Mouse (Mus musculus): ENCODE results near the gene Etv6. TPM values are rescaled to one million over a fixed set of nuclear protein-coding genes. Genes with fewer than 3 reads are reported as not detected.

Etv6 gene
- polyA plus RNA-seq, 1 experiment = 20.9 TPM

- no peak for TF ChIP-seq CTCF (IDR thresholded peaks at IDR 0.05; ENCODE audit: insufficient read depth, low read length)
- no peak for TF ChIP-seq POLR2A (IDR thresholded peaks at IDR 0.05; ENCODE audit: borderline replicate concordance, extremely low read depth, low read depth, low read length)
- H3K4me1 ChIP-seq (ENCODE audit: control insufficient read depth, insufficient read depth, low read length) = peaks cover 11% of the 10 kb centered on the region; the same call in 1 of the 2 replicates
- WGBS = 91% methylated on average over 6 of the region's 6 CpGs
- H3K4me3 ChIP-seq (replicated peaks; ENCODE audit: extremely low read depth, low read depth, low read length) = no peak overlapping the region
- DNase-seq = no peak
Observed at GRCm38 (mm10) chr6:134217747-134218146, 182.2 kb downstream of the Etv6 start.

- TF ChIP-seq CTCF (IDR thresholded peaks at IDR 0.05; ENCODE audit: insufficient read depth, low read length) = no peak
- TF ChIP-seq POLR2A (IDR thresholded peaks at IDR 0.05; ENCODE audit: borderline replicate concordance, extremely low read depth, low read depth, low read length) = no peak
- no peak overlapping the region for H3K4me3 ChIP-seq (replicated peaks; ENCODE audit: extremely low read depth, low read depth, low read length)
- no peak for DNase-seq
- peaks cover 11% of the 10 kb centered on the region; the same call in 1 of the 2 replicates for H3K4me1 ChIP-seq (ENCODE audit: control insufficient read depth, insufficient read depth, low read length)
- WGBS = 80% methylated on average over 3 of the region's 3 CpGs
Observed at GRCm38 (mm10) chr6:134218441-134218840, 182.9 kb downstream of the Etv6 start.

- H3K4me3 ChIP-seq (replicated peaks; ENCODE audit: extremely low read depth, low read depth, low read length) = no peak overlapping the region
- 32% methylated on average over 6 of the region's 6 CpGs for WGBS
- DNase-seq = no peak
- no peak for TF ChIP-seq CTCF (IDR thresholded peaks at IDR 0.05; ENCODE audit: insufficient read depth, low read length)
- TF ChIP-seq POLR2A (IDR thresholded peaks at IDR 0.05; ENCODE audit: borderline replicate concordance, extremely low read depth, low read depth, low read length) = no peak
- peaks cover 11% of the 10 kb centered on the region; the same call in 1 of the 2 replicates for H3K4me1 ChIP-seq (ENCODE audit: control insufficient read depth, insufficient read depth, low read length)
Observed at GRCm38 (mm10) chr6:134219358-134219757, 183.9 kb downstream of the Etv6 start.

DNA sequence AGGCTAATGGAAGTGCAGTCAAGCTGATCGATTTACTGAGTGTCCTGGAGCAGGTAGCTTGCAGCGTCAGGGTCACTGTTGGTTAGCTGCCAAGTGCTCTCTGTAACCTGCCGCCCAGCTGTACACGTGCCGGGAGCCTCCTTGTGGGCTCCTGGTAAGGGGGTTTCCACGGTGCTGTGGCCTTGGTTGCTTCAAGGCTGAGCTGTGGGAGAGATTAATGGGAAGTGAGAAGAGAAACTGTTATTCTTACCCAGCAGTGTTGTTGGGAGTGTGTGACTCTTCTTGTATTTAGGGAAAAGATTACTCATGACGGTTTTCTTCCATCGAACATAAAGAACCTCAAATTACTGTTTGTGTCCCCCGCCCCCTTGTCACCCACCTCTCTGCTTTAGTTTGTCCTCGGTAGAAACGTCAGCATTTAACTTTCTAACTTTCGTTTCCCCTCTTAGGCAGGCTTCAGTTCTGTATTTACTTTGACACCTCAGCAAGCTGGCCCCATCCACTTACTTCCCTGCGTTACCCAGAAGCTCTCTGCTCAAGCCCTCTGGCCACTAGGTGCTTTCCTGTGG is 184.8 kb downstream of the Etv6 start:
- DNase-seq = no peak
- TF ChIP-seq POLR2A (IDR thresholded peaks at IDR 0.05; ENCODE audit: borderline replicate concordance, extremely low read depth, low read depth, low read length) = no peak
- TF ChIP-seq CTCF (IDR thresholded peaks at IDR 0.05; ENCODE audit: insufficient read depth, low read length) = no peak
- Histone ChIP-seq H3K4me3 (replicated peaks; ENCODE audit: extremely low read depth, low read depth, low read length) (no peak overlapping the region), H3K4me1 (ENCODE audit: control insufficient read depth, insufficient read depth, low read length) (peaks cover 11% of the 10 kb centered on the region; the same call in 1 of the 2 replicates)
- 53% methylated on average over 13 of the region's 13 CpGs for WGBS

DNA sequence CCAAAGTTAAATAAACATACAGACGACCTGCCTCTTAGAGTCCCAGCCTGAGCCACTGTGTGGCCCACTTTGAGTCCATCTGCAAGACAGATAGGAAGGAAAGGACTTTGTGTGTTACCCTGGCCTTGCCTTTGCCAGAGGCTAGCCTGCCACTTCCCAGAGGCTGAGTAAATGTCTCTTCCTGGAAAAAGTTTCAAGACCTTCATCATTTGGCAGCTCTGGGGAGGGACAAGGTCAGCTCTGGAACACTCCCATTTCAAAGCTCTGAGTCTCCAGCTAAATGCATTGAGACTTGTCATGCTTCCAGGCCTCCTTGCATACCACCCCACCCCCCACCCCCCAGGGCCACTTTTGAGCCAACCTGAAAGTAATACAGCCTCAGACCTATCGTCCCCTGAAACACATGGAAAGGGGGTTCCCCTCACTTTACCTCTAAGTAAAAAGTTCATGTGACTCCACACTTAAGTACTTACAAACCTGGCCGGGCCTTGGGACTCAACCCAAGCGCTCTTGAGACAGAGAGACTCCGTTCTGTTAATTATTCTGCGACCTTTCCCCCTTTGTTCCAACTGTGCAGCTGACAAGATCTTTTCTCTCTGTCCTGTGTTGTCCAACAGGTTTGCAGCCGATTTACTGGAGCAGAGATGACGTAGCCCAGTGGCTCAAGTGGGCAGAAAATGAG is 186.9 kb downstream of the Etv6 start:
- Histone ChIP-seq H3K4me1 (ENCODE audit: control insufficient read depth, insufficient read depth, low read length) (peaks cover 11% of the 10 kb centered on the region; the same call in 1 of the 2 replicates), H3K4me3 (replicated peaks; ENCODE audit: extremely low read depth, low read depth, low read length) (no peak overlapping the region)
- no peak for DNase-seq
- TF ChIP-seq CTCF (IDR thresholded peaks at IDR 0.05; ENCODE audit: insufficient read depth, low read length) (no peak), POLR2A (IDR thresholded peaks at IDR 0.05; ENCODE audit: borderline replicate concordance, extremely low read depth, low read depth, low read length) (no peak)
- WGBS = 57% methylated on average over 8 of the region's 8 CpGs

DNA sequence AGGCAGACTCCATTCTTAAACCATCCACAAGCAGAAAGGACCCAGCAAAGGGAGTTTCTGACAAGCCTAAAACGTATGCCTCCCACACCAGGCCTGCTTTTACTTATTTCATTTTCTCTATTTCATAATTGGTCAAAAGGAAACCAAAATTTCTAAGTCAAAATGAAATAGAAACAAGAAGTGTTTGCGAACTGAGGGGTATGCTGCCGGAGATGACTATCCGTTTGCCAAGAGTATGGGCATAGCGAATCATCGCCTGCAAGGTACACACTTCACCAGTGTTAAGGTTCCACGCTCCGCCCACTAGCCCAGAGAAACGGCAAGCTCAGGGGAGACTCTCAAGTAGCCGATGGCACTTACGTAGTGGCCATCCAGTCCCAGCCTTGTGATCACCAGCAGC is 190.1 kb downstream of the Etv6 start:
- no peak for DNase-seq
- 83% methylated on average over 11 of the region's 11 CpGs for WGBS
- Histone ChIP-seq H3K4me3 (replicated peaks; ENCODE audit: extremely low read depth, low read depth, low read length) (no peak overlapping the region), H3K4me1 (ENCODE audit: control insufficient read depth, insufficient read depth, low read length) (peaks cover 3% of the 10 kb centered on the region; the same call in 1 of the 2 replicates)
- TF ChIP-seq CTCF (IDR thresholded peaks at IDR 0.05; ENCODE audit: insufficient read depth, low read length) = no peak
- no peak for TF ChIP-seq POLR2A (IDR thresholded peaks at IDR 0.05; ENCODE audit: borderline replicate concordance, extremely low read depth, low read depth, low read length)

- no peak for DNase-seq
- no peak overlapping the region for H3K4me3 ChIP-seq (replicated peaks; ENCODE audit: extremely low read depth, low read depth, low read length)
- peak; percentile 10; the same call in 1 of the 2 replicates for TF ChIP-seq CTCF (IDR thresholded peaks at IDR 0.05; ENCODE audit: insufficient read depth, low read length)
- TF ChIP-seq POLR2A (IDR thresholded peaks at IDR 0.05; ENCODE audit: borderline replicate concordance, extremely low read depth, low read depth, low read length) = no peak
- H3K4me1 ChIP-seq (ENCODE audit: control insufficient read depth, insufficient read depth, low read length) = peaks cover 3% of the 10 kb centered on the region; the same call in 1 of the 2 replicates
- 62% methylated on average over 8 of the region's 8 CpGs for WGBS
Observed at GRCm38 (mm10) chr6:134226349-134227169, 191.1 kb downstream of the Etv6 start.

- no peak for DNase-seq
- TF ChIP-seq POLR2A (IDR thresholded peaks at IDR 0.05; ENCODE audit: borderline replicate concordance, extremely low read depth, low read depth, low read length) = no peak
- no peak for TF ChIP-seq CTCF (IDR thresholded peaks at IDR 0.05; ENCODE audit: insufficient read depth, low read length)
- Histone ChIP-seq H3K4me1 (ENCODE audit: control insufficient read depth, insufficient read depth, low read length) (no peaks in the 10 kb centered on the region), H3K4me3 (replicated peaks; ENCODE audit: extremely low read depth, low read depth, low read length) (no peak overlapping the region)
- WGBS = 66% methylated on average over 4 of the region's 4 CpGs
Observed at GRCm38 (mm10) chr6:134236311-134236710, 200.8 kb downstream of the Etv6 start.

GRCm38 (mm10) chr6:134238455-134238854 is 203.0 kb downstream of the Etv6 start:
- TF ChIP-seq POLR2A (IDR thresholded peaks at IDR 0.05; ENCODE audit: borderline replicate concordance, extremely low read depth, low read depth, low read length) = no peak
- TF ChIP-seq CTCF (IDR thresholded peaks at IDR 0.05; ENCODE audit: insufficient read depth, low read length) = no peak
- WGBS = 77% methylated on average over 9 of the region's 9 CpGs
- Histone ChIP-seq H3K4me3 (replicated peaks; ENCODE audit: extremely low read depth, low read depth, low read length) (no peak overlapping the region), H3K4me1 (ENCODE audit: control insufficient read depth, insufficient read depth, low read length) (peaks cover 2% of the 10 kb centered on the region)
- no peak for DNase-seq
